Comparison of ENCODE assay signal across 26 mouse cellular contexts in the genomic region with DNA sequence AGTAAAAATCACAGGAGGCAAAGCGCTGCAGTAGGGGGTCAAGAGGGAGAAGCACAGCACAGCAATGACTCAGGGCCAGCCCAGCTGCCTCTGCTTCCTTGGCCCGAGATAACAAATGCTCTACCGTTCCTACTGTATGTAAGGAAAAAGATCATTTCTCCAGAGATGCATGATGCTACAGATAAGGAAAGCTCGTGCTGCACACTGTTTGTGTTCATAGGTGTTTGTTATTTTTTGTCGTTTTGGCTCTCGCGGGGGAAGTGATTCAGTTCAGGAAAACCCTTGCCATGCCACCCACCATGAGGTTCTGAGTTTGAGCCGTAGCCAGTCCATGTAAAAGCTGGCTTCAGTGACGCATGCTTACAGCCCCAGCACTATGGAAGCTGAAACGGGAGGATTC. TPM values are rescaled to one million over a fixed set of nuclear protein-coding genes. Genes with fewer than 3 reads are reported as not detected.
DNase-seq lines count a peak whose midpoint lies in the region; ATAC-seq and TF ChIP-seq lines count a peak whose summit lies in the region.
"Had no signal": no experiment of that assay in that cellular context is flagged by ENCODE, and none has a peak within 500 bp of the region (broad histone marks: within the 10 kb centered on the region; RNA-seq: fewer than 3 reads in every experiment).

No protein-coding gene starts in this region.

- no peak overlapping the region for H3ac ChIP-seq in C2C12 (ENCODE audit: control insufficient read depth, insufficient read length, low read depth)

- H3K9me3 ChIP-seq in lung, embryonic 14.5 days (ENCODE audit: low read depth, low read length), result no peaks in the 10 kb centered on the region
- H3K9me3 ChIP-seq in midbrain, embryonic 13.5 days, result no peaks in the 10 kb centered on the region
- H3K9me3 ChIP-seq: embryonic facial prominence, embryonic 13.5 days; embryonic facial prominence, embryonic 15.5 days; forebrain, embryonic 10.5 days; forebrain, embryonic 12.5 days had no signal

- 48% methylated on average over 10 of the region's 10 CpGs for WGBS in lung, embryonic 14.5 days
- 87% methylated on average over 10 of the region's 10 CpGs for WGBS in midbrain, embryonic 13.5 days

- no peaks in the 10 kb centered on the region for H3K27me3 ChIP-seq in lung, embryonic 14.5 days (ENCODE audit: insufficient read depth, low read length)
- no peaks in the 10 kb centered on the region for H3K27me3 ChIP-seq in C2C12 (ENCODE audit: control insufficient read depth, insufficient read depth, insufficient read length)
- H3K27me3 ChIP-seq in midbrain, embryonic 13.5 days, result no peaks in the 10 kb centered on the region
- H3K27me3 ChIP-seq: embryonic facial prominence, embryonic 13.5 days; embryonic facial prominence, embryonic 15.5 days; forebrain, embryonic 12.5 days had no signal

- ATAC-seq in lung, embryonic 14.5 days (ENCODE audit: insufficient read depth), result peak; percentile 49; the same call in 1 of the 2 replicates
- ATAC-seq in midbrain, embryonic 13.5 days, result no peak
- ATAC-seq: forebrain, embryonic 14.5 days; forebrain, embryonic 16.5 days had no signal

- H3K4me1 ChIP-seq in lung, embryonic 14.5 days (ENCODE audit: insufficient read depth), result no peaks in the 10 kb centered on the region
- no peaks in the 10 kb centered on the region for H3K4me1 ChIP-seq in midbrain, embryonic 13.5 days (replicated peaks)
- H3K4me1 ChIP-seq: forebrain, embryonic 10.5 days; forebrain, embryonic 12.5 days had no signal

- peak; percentile 26 for DNase-seq in lung, embryonic 14.5 days
- DNase-seq in lung, postnatal 10 days, result no peak
- peak; percentile 73 for DNase-seq in 416B (ENCODE audit: low read depth)
- no peak for DNase-seq in frontal cortex, adult 2 months (ENCODE audit: extremely low spot score in 1 of 2, low spot score in 1 of 2)
- DNase-seq: adrenal gland, adult 2 months; adrenal gland, postnatal 10 days; adrenal gland, postnatal 25 days; B cell, adult 2 months; cerebellum, adult 11 months; cerebellum, adult 18-20 months; cerebellum, adult 8-10 months; cerebellum, adult 9-11 months; cerebellum, postnatal 14 days; cerebellum, postnatal 36 days; embryo, embryonic 11 days had no signal

- no peak overlapping the region for H3K4me2 ChIP-seq in lung, embryonic 14.5 days
- no peak overlapping the region for H3K4me2 ChIP-seq in midbrain, embryonic 13.5 days (replicated peaks)
- H3K4me2 ChIP-seq: embryonic facial prominence, embryonic 13.5 days; embryonic facial prominence, embryonic 15.5 days; forebrain, embryonic 12.5 days had no signal

- H3K79me3 ChIP-seq in C2C12 (ENCODE audit: low read depth), result no peaks in the 10 kb centered on the region

- H3K27ac ChIP-seq in lung, embryonic 14.5 days (ENCODE audit: low read depth), result no peak overlapping the region
- H3K27ac ChIP-seq in midbrain, embryonic 13.5 days, result no peak overlapping the region
- H3K27ac ChIP-seq: embryonic facial prominence, embryonic 13.5 days; embryonic facial prominence, embryonic 15.5 days; forebrain, embryonic 10.5 days; forebrain, embryonic 12.5 days had no signal

- no peaks in the 10 kb centered on the region for H3K36me3 ChIP-seq in lung, embryonic 14.5 days (ENCODE audit: insufficient read depth)
- H3K36me3 ChIP-seq in C2C12 (ENCODE audit: control insufficient read depth, insufficient read depth), result no peaks in the 10 kb centered on the region
- no peaks in the 10 kb centered on the region for H3K36me3 ChIP-seq in midbrain, embryonic 13.5 days
- H3K36me3 ChIP-seq: embryonic facial prominence, embryonic 13.5 days; embryonic facial prominence, embryonic 15.5 days; forebrain, embryonic 10.5 days; forebrain, embryonic 12.5 days had no signal

- TF ChIP-seq CTCF in lung, embryonic 14.5 days (IDR thresholded peaks at IDR 0.05; ENCODE audit: low read depth), result no peak
- no peak for TF ChIP-seq CTCF in C2C12 (IDR thresholded peaks at IDR 0.05; ENCODE audit: control insufficient read depth, insufficient read depth, insufficient read length)

- no peaks in the 10 kb centered on the region for H3K79me2 ChIP-seq in C2C12 (ENCODE audit: control insufficient read depth, insufficient read depth)

- H3K9ac ChIP-seq in lung, embryonic 14.5 days, result no peak overlapping the region
- no peak overlapping the region for H3K9ac ChIP-seq in midbrain, embryonic 13.5 days (replicated peaks)
- H3K9ac ChIP-seq: embryonic facial prominence, embryonic 13.5 days; embryonic facial prominence, embryonic 15.5 days; forebrain, embryonic 12.5 days had no signal

- no peak overlapping the region for H3K4me3 ChIP-seq in lung, embryonic 14.5 days (ENCODE audit: low read depth, low read length)
- no peak overlapping the region for H3K4me3 ChIP-seq in C2C12 (ENCODE audit: insufficient read depth, poor library complexity, severe bottlenecking)
- H3K4me3 ChIP-seq in midbrain, embryonic 13.5 days (replicated peaks), result no peak overlapping the region
- H3K4me3 ChIP-seq: embryonic facial prominence, embryonic 13.5 days; embryonic facial prominence, embryonic 15.5 days; erythroblast, embryonic 14.5 days; forebrain, embryonic 10.5 days; forebrain, embryonic 12.5 days had no signal

TF ChIP-seq in C2C12, 6 proteins besides CTCF, POLR2A, EP300 and RAD21:
- TF ChIP-seq FOSL1 (IDR thresholded peaks at IDR 0.05; ENCODE audit: insufficient read depth, low read length, poor library complexity, severe bottlenecking) (no peak), USF1 (IDR thresholded peaks at IDR 0.05; ENCODE audit: low read depth) (no peak), MYOD1 (IDR thresholded peaks at IDR 0.05; ENCODE audit: control insufficient read depth, insufficient read length, low read depth) (peak; percentile 54)

RNA-seq across cellular contexts. Expression of a gene that starts 2.3 kb away (rescaled TPM):
- polyA plus RNA-seq in lung, embryonic 14.5 days (2014; fragmentation: Nextera tagmentation; extraction: Ambion mirVana), result not detected in 2 replicates
- polyA plus RNA-seq in C2C12 (2012; fragmentation: generic; extraction: Trizol), result not detected
- polyA plus RNA-seq in midbrain, embryonic 13.5 days (2015; fragmentation: Nextera tagmentation; extraction: Ambion mirVana), result not detected in 2 replicates
- polyA plus RNA-seq in frontal cortex, adult 2 months (2012; rRNA removed), result not detected in 2 replicates
- polyA plus RNA-seq: adrenal gland, adult 2 months; brain, embryonic 14.5 days; embryonic facial prominence, embryonic 11.5 days; embryonic facial prominence, embryonic 13.5 days; erythroblast, embryonic 14.5 days; forebrain, embryonic 10.5 days; forebrain, embryonic 12.5 days; forebrain, embryonic 14.5 days; forebrain, embryonic 16.5 days had no signal

Comparison
In these comparisons a context has a peak if more than half of its experiments do, and no peak if none do; other contexts are left out.
1. DNase-seq: peak in lung, embryonic 14.5 days (single experiment) and 416B (single experiment); none in lung, postnatal 10 days (single experiment) and frontal cortex, adult 2 months (0 of 2).